Mouse (Mus musculus) heart, postnatal 25 days (tissue): Measurements from ENCODE around the gene Crtam. TPM values are rescaled to one million over a fixed set of nuclear protein-coding genes. Genes with fewer than 3 reads are reported as not detected.
A peak's percentile ranks its signal among the peaks of the same experiment; 100 is the strongest.

Experiments used
- DNase-seq: peaks from one replicate; pipeline ENCODE4 v3.0.0; 2022; ENCODE audit warnings: low spot score
- intact Hi-C: fragments of 180-260 bp; cut with DNase I; formaldehyde crosslinking; loops from one replicate; pipeline ENCODE4 v1.15.1; 2025
- total RNA-seq, 2 experiments: library from RNA; stranded (reverse); gene quantifications; 2 replicates each; pipeline ENCODE4 v1.2.3; 2021

The Crtam gene
- total RNA-seq, result not detected

GRCm38 (mm10) chr9:41004415-41004814 is at the start of gene Crtam:
Gene Crtam, minus strand, starts transcription at chr9:41004628.
- no peak for DNase-seq
- intact Hi-C loops, result no loop called here

GRCm38 (mm10) chr9:41054166-41054565 is 49.7 kb upstream of the Crtam start:
- intact Hi-C loops, result no loop called here
- DNase-seq, result no peak

- intact Hi-C loops, result no loop called here
- DNase-seq, result no peak
Observed at GRCm38 (mm10) chr9:41053478-41053877, 49.0 kb upstream of the Crtam start.

GRCm38 (mm10) chr9:41051080-41051932 is 46.9 kb upstream of the Crtam start:
- intact Hi-C loops, result no loop called here
- no peak for DNase-seq

- DNase-seq, result no peak
- intact Hi-C loops, result no loop called here
Observed at GRCm38 (mm10) chr9:41050331-41051079, 46.1 kb upstream of the Crtam start.

- no peak for DNase-seq
- intact Hi-C loops, result loop anchor here (5.0 kb wide), 1 partner anchor 63 kb away; no protein-coding TSS in a partner anchor
Observed at GRCm38 (mm10) chr9:41049282-41049681, 44.9 kb upstream of the Crtam start.

GRCm38 (mm10) chr9:41048820-41049219 is 44.4 kb upstream of the Crtam start:
- DNase-seq, result no peak
- intact Hi-C loops, result loop anchor here (5.0 kb wide), 1 partner anchor 63 kb away; no protein-coding TSS in a partner anchor

- intact Hi-C loops, result loop anchor here (5.0 kb wide), 1 partner anchor 64 kb away; no protein-coding TSS in a partner anchor
- no peak for DNase-seq
Observed at GRCm38 (mm10) chr9:41048216-41048615, 43.8 kb upstream of the Crtam start.

- DNase-seq, result no peak
- intact Hi-C loops, result loop anchor here (5.0 kb wide), 1 partner anchor 65 kb away; no protein-coding TSS in a partner anchor
Observed at GRCm38 (mm10) chr9:41047654-41048053, 43.2 kb upstream of the Crtam start.

- intact Hi-C loops, result loop anchor here (1.0 to 5.0 kb wide), 4 partner anchors 54 to 147 kb away; no protein-coding TSS in a partner anchor
- DNase-seq, result peak; percentile 39
Observed at GRCm38 (mm10) chr9:41044626-41045025, 40.2 kb upstream of the Crtam start.

- intact Hi-C loops, result loop anchor here (1.0 to 2.0 kb wide), 3 partner anchors 53 to 148 kb away; no protein-coding TSS in a partner anchor
- no peak for DNase-seq
Observed at GRCm38 (mm10) chr9:41043641-41044040, 39.2 kb upstream of the Crtam start.

GRCm38 (mm10) chr9:41041404-41041803 is 37.0 kb upstream of the Crtam start:
- intact Hi-C loops, result no loop called here
- no peak for DNase-seq

GRCm38 (mm10) chr9:41038150-41038664 is 33.8 kb upstream of the Crtam start:
- no peak for DNase-seq
- intact Hi-C loops, result no loop called here

- no peak for DNase-seq
- intact Hi-C loops, result no loop called here
Observed at GRCm38 (mm10) chr9:41031590-41032489, 27.4 kb upstream of the Crtam start.

GRCm38 (mm10) chr9:41029827-41030226 is 25.4 kb upstream of the Crtam start:
- no peak for DNase-seq
- intact Hi-C loops, result loop anchor here (5.0 kb wide), 1 partner anchor 198 kb away; no protein-coding TSS in a partner anchor

GRCm38 (mm10) chr9:41028470-41028869 is 24.0 kb upstream of the Crtam start:
- no peak for DNase-seq
- intact Hi-C loops, result loop anchor here (5.0 kb wide), 1 partner anchor 196 kb away; no protein-coding TSS in a partner anchor

GRCm38 (mm10) chr9:41021690-41022089 is 17.3 kb upstream of the Crtam start:
- DNase-seq, result no peak
- intact Hi-C loops, result no loop called here

- DNase-seq, result no peak
- intact Hi-C loops, result no loop called here
Observed at GRCm38 (mm10) chr9:41020486-41020885, 16.1 kb upstream of the Crtam start.

GRCm38 (mm10) chr9:41014512-41014911 is 10.1 kb upstream of the Crtam start:
- no peak for DNase-seq
- intact Hi-C loops, result no loop called here
